Mouse (Mus musculus): ENCODE results near the gene A030014E15Rik.
"Not testable (repeated sequence)": the region's sequence is repeated elsewhere in the genome, so short reads cannot be mapped to it uniquely, and the experiment has no call there.

DNA sequence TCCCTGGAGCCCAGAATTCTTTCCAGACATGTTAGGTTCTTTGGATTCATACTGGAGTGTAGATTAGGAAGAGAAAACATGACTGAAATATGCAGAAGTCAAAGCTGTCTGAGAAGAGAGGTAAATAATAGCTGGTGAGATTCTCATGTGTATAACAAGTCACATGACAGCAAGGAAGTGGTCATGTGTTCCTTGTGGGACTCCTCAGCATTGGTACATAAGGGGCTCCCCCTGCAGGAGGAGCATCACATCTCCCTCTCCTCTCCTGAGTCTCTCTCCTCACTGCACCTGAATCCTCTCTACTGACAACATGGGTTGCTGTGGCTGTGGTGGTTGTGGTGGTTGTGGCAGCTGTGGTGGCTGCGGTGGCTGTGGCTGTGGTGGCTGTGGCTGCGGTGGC is 21.3 kb downstream of the A030014E15Rik start:
- TF ChIP-seq POLR2A (IDR thresholded peaks at IDR 0.05; ENCODE audit: insufficient read length, low read depth); USF1 (IDR thresholded peaks at IDR 0.05; ENCODE audit: low read depth); MYOG (IDR thresholded peaks at IDR 0.05; ENCODE audit: control insufficient read depth in 1 of 3, insufficient read depth in 1 of 3, insufficient read length in 2 of 3, low read depth in 2 of 3); E2F4 (IDR thresholded peaks at IDR 0.05; ENCODE audit: insufficient read depth); MAX (IDR thresholded peaks at IDR 0.05; ENCODE audit: low read depth); MYOD1 (IDR thresholded peaks at IDR 0.05; ENCODE audit: control insufficient read depth in 1 of 3, insufficient read length in 2 of 3, low read depth in 2 of 3); TCF12 (IDR thresholded peaks at IDR 0.05; ENCODE audit: insufficient read depth, poor library complexity, severe bottlenecking); CEBPB (IDR thresholded peaks at IDR 0.05; ENCODE audit: insufficient read depth, poor library complexity, severe bottlenecking); REST (IDR thresholded peaks at IDR 0.05; ENCODE audit: insufficient read depth, insufficient read length); POLR2AphosphoS2 (IDR thresholded peaks at IDR 0.05; ENCODE audit: insufficient read length, low read depth); TCF3 (IDR thresholded peaks at IDR 0.05; ENCODE audit: insufficient read length, low read depth): not testable (repeated sequence)
